Mouse (Mus musculus) CD4-positive, CD25-positive, alpha-beta regulatory T cell, adult 2 months (primary cell): ENCODE results near the gene H2-D1.

Source experiments
- DNase-seq: peaks from one replicate; pipeline ENCODE4 v3.0.0-alpha.2; 2012; ENCODE audit warnings: low read depth, low spot score

H2-D1 gene

DNA sequence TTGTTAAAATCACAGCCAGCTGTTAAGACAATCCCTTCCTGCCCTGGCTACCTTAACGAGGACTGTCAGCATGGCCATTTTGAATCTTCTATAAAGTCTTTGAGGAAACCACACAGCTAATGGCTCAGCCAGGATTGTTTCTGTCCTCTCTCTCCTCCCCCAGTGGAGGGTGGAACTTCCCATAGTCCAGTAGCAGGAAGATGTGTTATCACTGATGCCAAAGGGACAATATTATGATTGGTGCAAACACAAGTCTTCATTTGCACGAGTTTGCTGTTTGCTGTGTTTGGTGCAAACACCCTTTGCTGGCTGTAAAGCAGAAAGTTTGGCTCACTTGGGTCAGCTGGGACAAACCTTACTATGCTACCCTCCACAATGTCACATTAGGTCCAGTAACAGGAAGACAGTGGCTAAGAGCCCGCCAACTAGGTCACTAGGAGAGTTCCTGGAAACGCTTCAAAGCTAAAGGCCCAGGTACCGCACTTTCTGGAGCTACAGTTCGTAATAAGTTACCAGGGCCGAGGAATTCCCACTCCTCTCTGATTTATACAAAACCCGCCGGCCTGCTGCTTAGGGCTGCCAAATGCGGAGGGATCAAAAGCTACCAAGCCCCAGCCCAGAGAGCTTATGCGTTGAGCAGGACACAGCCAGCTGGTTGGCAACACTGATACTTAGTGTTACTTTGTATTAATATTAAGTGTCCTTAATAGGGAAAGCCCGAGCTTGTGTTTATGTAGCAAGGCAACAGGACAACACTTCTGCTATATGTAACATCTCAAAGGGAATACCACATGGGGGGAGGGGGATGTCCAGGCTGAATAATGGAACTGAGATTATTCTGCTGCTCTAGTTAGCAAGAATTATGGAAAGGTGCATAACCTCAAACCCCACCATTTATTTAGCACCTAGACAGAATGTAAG is 21.9 kb upstream of the H2-D1 start:
- no peak for DNase-seq

DNA sequence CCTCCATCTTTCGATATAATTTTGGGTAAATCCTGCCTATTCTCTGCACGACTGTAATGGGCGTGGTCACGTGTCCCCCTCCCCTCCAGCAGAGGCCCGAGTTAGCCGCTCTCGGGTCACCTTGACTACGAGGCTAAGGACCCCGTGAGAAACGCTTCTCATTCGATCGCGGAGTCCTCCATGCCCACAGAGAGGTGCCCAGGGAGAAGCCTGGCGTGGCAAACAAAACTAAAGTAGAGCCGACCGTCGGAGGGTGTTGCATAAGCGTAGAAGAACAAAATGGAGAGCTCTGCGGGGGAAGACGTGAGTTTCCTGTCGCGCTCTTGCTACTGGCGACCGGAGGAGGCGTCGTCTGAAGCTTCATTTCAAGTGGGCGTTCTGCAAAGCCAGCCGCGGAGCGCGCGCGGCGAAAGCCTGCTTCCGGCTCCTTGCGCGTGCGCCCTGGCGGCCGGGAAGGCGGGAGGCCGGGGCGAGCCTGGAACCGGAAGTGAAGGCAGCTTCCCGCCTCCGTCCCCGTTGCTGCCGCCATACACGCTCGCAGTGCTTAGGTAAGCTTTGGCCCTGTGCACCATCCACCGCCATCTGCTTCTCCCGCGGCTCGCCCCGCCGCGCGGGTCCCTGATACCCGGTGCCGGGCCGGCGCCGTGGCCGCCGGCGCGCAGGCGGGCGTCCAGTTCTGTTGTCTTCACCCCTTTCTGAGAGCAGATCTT is 21.1 kb upstream of the H2-D1 start, which contains the start of gene Ddx39b:
Gene Ddx39b (plus strand): TSS at position 442 of the 710 bp plus-strand sequence.
- peak; percentile 98 for DNase-seq

DNA sequence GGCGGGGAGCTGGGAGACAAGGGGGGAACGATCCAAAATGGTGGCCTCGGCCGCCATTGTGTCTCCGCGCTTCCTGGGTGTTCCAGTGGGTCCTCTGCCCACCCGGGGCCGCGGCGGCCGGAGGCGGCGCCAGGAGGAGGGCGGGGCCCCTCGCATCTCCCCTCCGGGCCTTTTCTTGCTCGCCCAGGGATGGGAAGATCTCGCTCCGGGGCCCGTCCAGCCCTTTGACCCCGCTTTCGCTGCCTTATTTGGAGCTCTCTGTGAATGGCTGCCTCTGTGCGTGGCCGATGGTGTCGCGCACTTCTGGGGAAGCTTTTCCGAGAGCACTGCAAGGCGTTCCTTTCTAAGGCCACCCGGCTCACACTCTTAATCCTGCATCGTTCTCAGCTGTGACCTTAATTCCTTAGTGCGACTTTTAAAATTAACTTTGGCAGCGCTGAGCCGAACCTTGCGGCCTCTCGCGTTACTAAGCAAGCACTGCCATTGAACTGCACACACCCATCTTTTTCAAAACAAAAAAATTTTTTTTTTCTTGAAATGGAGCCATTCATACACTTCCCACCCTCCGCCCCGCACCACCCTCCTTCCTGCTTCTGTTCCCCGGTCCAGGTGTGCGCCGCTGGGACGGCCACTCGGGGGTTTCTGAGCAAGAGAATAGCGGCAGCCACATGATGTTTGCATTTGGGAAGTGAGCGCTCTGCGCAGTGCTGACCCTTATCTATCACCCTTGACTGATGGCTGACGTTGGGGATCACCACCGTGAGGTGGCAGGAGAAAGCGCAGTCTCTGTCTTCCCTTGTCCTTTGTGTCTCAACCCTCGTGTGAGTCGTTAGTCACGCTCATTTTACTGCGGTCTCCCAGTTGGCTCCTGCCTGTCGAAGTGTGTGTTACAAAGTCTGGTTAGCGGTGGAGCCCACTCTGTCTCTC is 20.3 kb upstream of the H2-D1 start:
- DNase-seq, result peak; percentile 76

DNA sequence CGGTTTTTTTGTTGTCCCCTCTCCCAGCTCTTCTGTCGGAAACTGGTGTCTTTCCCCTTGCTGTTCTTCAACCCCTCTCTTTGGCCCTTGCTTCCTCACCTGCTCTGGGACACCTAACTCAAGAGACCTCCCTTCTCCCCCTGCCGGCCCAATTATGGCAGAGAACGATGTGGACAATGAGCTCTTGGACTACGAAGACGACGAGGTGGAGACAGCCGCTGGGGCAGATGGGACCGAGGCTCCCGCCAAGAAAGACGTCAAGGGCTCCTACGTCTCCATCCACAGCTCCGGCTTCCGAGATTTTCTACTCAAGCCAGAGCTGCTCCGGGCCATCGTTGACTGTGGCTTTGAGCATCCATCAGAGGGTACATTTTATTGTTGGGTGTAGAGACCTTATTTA is 19.4 kb upstream of the H2-D1 start:
- DNase-seq, result peak; percentile 49

GRCm38 (mm10) chr17:35244999-35245398 is 17.5 kb upstream of the H2-D1 start:
- no peak for DNase-seq

GRCm38 (mm10) chr17:35245731-35246623 is 16.6 kb upstream of the H2-D1 start:
- peak; percentile 82 for DNase-seq

- DNase-seq, result no peak
These were observed 15.4 kb upstream of the H2-D1 start for GRCm38 (mm10) chr17:35247144-35247543.

DNA sequence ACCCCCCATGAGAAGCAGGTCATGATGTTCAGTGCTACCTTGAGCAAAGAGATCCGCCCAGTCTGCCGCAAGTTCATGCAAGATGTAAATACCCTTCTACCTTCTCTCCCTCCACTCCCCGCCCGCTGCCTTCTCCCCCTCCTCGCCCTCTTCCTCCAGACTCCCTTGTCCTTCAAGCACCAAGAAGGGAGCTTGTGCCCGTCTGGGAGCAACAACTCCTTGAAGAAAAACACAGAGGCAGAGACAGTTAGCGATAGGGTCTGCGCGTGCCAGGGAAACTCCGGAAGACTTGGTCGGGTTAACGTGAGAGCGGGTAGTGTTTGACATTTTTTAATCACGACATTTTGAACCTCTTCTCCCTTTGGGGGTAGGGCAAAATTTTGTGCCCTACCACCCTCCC is 13.5 kb upstream of the H2-D1 start:
- DNase-seq, result no peak

- no peak for DNase-seq
These were observed 12.9 kb upstream of the H2-D1 start for GRCm38 (mm10) chr17:35249451-35250197.

GRCm38 (mm10) chr17:35250348-35251120 is 12.0 kb upstream of the H2-D1 start:
- DNase-seq, result no peak

DNA sequence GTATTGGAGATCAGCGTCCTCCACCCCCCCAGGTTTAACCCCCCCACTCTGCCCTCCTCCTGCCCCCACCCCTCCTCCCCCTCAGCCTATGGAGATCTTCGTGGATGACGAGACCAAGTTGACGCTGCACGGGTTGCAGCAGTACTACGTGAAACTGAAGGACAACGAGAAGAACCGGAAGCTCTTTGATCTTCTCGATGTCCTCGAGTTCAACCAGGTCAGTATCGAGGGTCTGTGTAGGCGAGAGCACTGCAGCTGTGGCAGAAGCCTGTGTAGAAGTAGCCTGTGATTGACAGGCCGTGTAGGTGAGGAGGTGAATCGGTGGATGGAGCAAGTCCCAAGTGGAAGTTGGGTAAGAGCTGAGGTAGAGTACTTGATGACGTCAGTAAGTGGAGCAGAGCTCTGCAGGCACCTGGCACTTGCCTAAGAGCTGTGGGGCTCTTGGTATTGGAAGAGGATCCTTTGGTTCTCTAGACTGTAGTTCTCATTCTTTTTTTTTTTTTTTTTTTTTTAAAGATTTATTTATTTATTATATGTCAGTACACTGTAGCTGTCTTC is 11.3 kb upstream of the H2-D1 start:
- DNase-seq, result no peak

GRCm38 (mm10) chr17:35251981-35252380 is 10.5 kb upstream of the H2-D1 start:
- DNase-seq, result no peak

DNA sequence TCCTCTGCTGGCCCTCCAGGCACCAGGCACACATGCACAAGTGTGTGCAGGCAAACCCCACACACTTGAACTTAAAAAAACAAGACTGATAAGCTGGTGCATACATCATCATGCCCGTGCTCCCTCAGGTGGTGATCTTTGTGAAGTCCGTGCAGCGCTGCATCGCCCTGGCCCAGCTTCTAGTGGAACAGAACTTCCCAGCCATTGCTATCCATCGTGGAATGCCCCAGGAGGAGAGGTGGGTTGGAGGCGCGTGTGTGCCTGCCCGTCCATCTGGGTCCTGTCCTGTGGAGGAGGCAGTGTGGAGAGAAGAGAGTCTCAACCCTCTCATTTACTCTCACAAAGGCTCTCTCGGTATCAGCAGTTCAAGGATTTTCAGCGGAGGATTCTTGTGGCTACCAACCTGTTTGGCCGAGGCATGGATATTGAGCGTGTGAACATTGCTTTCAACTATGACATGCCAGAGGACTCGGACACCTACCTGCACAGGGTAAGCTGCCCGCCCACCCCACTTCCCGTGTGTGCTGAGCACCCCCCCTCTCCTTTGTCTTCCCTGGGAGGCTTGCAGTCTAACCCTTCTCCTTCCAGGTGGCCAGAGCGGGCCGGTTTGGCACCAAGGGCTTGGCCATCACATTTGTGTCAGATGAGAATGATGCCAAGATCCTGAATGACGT is 9.8 kb upstream of the H2-D1 start:
- DNase-seq, result no peak

DNA sequence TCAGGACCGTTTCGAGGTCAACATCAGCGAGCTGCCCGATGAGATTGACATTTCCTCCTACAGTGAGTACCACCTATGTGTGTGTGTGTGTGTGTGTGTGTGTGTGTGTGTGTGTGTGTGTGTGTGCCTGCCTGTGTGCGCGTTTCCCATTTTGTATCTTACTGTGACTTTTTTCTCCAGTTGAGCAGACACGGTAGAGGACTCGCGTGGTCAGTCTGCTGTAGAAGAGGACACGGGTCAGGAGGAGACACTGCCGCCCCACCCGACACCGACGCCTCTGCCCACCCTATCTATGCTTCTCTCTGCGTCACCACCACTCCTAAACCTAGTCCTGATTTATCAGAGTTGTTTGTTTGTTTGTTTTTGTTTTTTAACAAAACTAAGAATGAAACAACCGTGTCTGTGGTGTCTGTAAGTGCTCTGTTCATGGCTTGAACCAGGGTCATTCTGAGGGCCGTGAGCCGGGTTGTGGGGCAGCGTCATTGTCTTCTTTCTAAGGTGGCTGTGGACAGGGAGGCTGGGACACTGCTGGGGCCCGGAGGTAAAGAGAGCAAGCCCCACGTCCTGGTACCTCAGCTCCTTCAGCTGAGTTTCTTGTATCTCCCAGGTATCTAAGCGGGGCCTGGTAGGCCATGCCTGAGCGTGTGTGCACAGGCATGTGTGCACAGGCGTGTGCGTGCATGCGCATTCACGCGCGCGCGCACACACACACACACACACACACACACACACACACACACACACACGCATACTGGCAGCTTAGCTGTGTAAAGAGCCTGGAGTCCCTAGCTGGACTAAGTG is 9.0 kb upstream of the H2-D1 start:
- no peak for DNase-seq

- peak; percentile 85 for DNase-seq
These were observed 8.1 kb upstream of the H2-D1 start for GRCm38 (mm10) chr17:35254241-35255098.

DNA sequence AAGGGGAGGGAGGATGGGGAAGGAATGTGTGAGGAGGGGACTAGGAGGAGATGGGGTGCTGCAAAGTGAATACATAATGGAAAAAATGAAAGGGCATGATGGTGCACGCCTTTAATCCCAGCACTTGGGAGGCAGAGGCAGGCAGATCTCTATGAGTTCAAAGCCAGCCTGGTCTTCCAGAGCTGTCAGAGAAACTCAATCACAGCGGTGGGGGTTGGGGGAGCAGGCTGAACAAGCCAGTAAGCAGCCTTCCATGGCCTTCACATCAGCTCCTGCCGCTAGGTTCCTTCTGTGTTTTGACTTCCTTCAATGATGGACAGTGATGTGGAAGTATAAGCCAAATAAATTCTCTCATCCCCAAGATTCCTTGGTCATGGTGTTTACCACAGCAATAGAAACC is 7.2 kb upstream of the H2-D1 start:
- DNase-seq, result no peak
